Mouse (Mus musculus): ENCODE results near the gene Neurog1.

The Neurog1 gene

DNA sequence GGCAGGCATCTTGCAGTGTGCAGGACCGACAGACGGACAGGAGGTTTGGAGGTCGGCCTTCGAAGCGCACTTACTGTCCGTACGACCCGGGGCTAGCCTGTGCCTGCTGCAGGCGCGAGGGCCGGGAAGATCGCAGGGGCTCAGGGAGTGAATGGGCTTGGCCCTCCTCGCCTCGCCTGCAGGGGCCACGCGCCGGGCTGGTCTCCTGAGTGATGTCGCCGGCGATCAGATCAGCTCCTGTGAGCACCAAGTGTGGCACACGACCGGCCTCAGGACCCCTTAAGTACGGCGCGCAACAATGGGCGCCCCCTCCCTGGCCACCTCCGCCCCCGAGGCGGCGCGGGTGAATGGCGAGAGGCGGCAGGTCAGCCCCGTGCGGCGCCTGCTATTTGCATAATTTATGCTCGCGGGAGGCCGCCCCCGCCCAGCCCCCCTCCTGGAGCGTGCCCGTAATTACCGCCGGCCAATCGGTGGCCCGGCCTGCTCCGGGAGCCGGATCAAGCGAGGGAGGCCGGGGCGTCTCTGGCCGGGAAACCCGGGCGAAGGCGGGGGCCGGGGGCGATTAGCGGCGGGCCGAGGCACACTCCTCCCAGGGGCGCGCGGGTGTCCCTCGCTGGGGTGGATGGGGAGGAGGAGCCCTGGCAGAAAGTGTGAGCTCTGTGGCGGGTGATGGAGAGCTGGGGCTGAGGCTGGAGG is at the start of gene Neurog1:
Gene Neurog1 (minus strand): TSS at position 240 of the 696 bp plus-strand sequence.
- no peak for DNase-seq

- DNase-seq, result no peak
Measured at GRCm38 (mm10) chr13:56299336-56299735, 47.4 kb upstream of the Neurog1 start.

DNA sequence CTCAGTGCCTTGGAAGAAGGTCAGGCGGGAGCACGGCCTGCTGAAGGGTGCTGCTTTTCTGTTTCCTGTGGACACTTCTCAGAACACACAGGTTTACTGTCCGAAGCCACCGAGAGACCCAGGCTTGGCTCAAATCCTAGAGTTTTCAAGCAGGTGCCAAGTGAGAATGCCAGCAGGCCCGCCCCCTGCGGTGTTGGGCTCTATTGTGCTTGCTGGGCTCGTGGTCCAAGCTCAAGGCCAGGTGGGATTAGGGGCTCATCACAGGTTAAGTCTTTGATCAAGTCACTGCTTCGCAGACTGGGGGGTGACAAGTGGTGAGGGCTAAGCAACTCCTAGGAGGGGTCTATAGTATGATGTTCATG is 44.7 kb upstream of the Neurog1 start:
- no peak for DNase-seq

GRCm38 (mm10) chr13:56295943-56296658 is 44.1 kb upstream of the Neurog1 start, which contains the start of gene Cxcl14:
Gene Cxcl14 (minus strand): TSS chr13:56296551.
- peak; percentile 14 for DNase-seq

DNA sequence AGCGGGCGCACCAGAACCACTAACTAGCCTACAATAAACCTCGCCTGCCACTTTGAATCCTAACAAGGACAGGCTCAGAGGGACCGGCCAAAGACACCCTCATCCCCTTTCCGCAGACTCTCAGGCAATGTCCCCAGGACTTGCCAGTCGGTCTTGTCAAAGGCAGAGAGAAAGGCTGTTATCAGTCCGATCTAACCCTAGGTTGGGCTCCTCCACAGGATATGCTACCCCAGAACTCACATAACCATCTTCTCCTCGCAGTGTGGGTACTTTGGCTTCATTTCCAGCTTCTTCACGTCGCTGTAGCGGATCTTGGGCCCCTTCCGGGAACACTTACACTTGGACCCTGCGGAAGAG is 43.6 kb upstream of the Neurog1 start:
- no peak for DNase-seq

DNA sequence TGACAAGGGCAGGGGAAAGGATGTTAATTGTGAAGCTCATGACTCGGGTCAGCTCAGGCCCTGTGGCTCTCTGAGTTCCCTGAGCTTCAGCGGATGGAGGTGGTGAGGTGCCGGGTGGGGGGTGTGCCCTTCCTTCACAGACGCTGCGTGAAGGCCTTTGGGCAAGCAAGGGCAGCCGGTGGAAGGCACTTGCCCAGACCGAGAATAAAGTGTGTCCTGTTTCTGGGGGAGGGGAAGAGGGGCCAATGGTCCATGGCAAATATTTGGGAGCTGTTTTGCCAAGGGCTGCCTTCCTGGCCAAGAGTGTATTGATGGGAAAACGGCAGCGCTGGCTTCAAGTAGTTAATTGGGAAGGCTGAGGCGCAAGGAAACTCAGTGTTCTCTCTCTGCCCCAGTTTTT is 42.9 kb upstream of the Neurog1 start:
- no peak for DNase-seq

DNA sequence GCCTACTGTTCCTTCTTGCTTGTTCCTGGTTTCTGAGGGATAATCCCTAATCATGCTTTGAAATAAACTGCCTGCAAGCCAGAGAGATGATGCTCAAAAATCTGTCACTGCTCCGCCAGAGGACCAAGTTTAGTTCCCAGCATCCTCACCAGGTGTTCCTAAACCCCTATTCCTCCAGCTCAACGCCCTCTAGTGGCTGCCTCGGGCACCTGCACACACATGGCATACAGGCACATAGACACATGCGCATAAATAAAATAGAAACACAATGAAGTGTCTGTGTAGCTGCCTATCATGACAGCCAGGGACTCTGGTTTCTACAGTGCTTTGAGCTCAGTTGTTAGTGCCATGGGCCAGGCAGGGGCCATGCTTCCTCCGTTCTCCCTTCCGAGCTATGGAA is 38.0 kb upstream of the Neurog1 start:
- DNase-seq, result no peak

DNA sequence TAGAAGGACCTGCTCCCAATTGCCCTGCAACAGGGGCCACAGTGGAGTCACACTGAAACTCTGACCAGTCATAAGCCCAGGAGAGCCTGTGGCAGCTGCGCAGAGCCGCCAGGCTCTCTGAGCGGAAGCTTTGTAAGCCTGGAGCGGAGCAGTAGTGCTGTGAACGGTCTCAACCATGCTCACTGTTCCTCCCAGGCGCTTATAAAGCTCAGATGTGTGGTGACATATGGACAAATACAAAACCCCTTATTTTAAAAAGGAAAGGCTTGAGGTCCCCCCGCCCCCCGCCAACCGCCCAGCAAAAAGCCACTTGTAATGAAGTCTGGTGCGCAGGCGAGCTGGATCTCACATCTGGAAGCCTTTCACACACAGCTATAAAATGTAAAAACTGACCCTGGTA is 37.3 kb upstream of the Neurog1 start:
- no peak for DNase-seq

- no peak for DNase-seq
Measured at GRCm38 (mm10) chr13:56288601-56289000, 36.6 kb upstream of the Neurog1 start.

- DNase-seq, result no peak
Measured at GRCm38 (mm10) chr13:56287091-56287490, 35.1 kb upstream of the Neurog1 start.

DNA sequence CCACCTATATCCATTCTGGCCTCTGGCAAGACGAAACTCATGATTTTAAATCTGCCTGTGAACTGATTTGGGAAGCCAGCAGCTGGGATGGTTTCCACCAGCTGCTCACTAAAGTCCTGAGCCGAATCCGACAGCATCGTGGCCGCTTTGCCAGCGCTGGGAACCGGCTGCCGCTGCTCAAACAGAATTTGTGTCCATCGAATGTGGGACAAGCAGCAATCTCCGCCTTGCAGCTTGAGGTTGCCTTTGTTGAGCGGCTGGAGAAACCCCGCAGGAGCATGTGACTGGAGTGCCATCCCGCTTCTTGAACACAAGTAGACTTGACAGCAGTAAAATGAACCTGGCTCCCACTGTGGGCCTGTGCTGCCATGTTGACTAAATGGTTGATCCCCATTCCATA is 31.4 kb upstream of the Neurog1 start:
- no peak for DNase-seq

DNA sequence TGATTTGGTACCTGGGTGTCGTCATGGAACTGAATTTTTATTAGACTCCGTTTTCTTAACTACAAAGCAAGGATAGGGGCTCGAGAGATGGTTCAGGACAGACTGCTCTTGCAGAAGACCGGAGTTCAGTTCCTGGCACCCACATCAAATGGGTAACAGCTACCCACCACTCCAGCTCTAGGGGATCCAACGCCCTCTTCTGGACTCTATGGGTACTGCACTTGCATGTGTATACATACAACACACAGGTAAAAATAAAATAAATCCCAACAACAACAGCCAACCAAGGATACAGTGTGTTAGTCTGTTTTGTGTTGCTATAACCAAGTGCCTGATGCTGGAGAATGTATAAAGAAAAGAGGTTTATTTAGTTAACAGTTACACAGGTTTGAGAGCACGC is 28.4 kb upstream of the Neurog1 start:
- no peak for DNase-seq

GRCm38 (mm10) chr13:56279439-56279838 is 27.5 kb upstream of the Neurog1 start:
- peak; percentile 85 for DNase-seq

GRCm38 (mm10) chr13:56275171-56275570 is 23.2 kb upstream of the Neurog1 start:
- no peak for DNase-seq

DNA sequence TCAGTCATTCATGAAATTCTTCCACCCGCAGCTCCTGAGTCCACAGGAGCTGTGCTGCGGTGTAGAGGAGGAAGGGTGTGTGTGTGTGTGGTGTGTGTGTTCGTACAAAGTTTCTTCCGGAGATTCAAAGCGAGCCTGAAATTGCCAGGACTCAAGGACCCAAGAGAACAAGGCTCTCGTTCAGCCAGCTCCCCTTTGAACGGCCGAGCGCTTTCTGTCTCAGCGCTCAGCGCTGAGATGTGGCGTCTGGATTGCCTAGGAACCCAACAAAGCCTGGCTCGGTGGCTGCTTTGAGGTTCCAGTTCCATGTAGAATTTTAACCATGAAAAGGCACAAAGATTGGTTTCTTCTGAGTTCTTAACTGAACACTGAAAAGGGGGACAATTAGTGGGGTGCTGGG is 18.2 kb upstream of the Neurog1 start:
- no peak for DNase-seq

GRCm38 (mm10) chr13:56267396-56267795 is 15.4 kb upstream of the Neurog1 start:
- DNase-seq, result peak; percentile 39

- peak; percentile 39 for DNase-seq
Measured at GRCm38 (mm10) chr13:56266435-56266834, 14.5 kb upstream of the Neurog1 start.

DNA sequence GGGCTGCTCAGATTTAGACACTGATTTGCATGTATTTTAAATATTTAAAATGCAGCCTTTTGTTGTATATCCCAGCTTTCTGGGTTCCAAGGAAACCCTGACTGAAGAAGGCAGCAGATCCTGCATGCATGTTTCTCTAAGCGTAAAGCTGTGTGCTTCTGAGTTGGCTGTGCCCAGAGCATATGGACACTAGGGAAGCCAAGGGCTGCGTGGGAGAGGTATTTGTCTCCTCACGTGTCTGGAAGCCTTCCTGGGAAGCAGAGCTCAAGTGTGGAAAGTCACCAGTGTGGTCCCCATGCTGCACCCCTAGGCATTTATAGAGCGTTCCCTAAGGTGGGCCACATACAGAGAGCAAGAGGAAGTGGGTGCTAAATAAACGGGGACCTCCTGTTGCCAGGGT is 13.7 kb upstream of the Neurog1 start:
- DNase-seq, result no peak

DNA sequence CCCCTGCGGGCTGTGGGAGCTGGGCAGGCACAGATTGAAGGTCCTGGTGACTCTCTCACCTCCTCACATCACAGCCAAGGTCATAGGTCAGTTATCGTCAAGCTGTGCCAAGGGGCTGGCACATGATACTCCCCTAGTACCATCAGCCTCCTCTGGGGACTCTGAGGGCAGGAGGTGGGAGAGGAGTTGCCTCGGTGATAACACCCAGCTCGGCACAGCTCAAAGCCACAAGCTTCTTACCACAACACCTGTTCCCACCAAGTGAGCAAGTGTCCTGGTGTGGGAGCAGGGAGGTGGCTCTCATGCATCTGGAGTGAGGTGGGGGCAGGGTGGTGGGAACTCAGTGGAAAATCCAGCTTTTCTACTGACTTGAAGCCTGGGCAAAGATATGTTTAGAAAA is 10.3 kb upstream of the Neurog1 start:
- peak; percentile 34 for DNase-seq

DNA sequence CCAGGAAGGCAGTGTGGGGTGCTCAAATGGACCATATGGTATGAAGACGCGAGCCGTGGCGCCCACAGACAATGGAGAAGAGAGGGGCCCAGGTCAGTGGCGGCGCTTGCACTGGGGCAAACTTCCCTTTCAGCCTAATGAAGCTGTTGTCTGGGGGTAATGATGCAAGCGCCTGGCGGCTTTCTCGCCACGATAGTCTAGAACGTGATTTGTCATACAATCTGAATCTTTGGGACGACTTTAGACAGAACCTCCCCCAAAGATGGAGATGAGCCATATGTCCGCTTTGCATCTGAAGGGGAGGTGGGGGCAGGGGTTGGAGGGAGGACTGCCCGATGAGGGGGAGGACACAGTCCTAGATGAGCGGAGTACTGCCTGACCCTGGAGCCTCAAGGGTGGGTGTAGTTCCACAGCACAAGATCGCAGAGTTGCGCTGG is 8.4 kb upstream of the Neurog1 start:
- DNase-seq, result no peak

DNA sequence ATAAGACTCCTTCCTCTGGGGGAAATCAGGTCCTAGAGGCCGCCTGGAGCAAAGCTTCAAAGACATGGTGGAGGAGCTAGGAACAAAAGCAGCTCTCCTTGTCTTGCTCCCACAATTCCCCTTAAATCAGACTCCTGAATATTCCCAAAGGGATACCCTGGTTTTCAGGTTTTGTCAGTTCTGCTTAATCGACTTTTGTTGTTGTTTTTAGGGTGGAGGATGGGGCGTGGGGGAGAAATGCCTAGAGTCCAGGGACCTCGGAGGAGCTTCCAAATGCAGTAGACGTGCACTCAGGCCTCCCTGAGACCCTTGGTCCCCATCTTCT is 7.9 kb upstream of the Neurog1 start:
- DNase-seq, result no peak

- DNase-seq, result peak; percentile 49
Measured at GRCm38 (mm10) chr13:56259021-56259925, 7.3 kb upstream of the Neurog1 start.

DNA sequence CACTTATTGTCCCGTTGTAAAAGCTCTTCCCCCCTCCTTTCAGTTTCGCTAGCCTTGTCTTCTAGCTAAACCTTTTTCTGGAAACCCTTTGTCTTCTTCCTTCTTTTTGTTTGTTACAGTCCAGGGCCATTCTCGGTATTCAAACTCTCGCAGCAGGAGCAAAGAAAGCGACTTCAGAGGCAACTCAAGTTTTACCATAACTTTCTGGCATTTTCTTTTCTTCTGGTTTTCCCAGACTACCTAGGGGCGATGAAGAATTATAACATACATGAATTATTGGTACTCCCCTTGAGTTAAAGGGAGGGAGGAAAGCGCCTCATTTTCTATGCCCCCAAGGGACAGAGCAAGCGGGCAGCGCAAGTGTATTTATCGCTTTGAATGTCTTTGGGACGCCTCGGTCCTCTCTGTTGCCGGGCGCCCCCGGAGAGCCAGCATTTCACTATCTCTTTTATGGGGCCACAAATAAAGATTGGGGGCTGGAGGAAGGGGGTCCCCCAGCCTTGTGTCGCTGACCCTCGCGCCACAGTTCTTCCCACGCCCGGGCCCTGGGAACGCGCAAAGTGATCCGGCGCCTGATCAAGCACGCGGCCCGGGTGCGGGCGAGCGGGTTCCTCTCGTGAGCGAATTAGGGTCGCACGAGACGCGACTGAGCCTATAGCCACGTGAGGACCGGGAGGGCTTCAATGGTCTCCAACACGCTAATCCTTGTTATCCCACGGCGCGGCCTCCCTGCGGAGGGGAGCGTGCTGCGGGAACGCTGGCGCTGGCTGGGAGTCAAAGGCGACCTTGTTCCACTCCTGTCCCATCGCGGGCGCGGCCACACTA is 6.4 kb upstream of the Neurog1 start:
- DNase-seq, result no peak

Measured in thymus, postnatal 4 days (tissue).